Mouse (Mus musculus): ENCODE data around the gene Fcgr4. TPM values are rescaled to one million over a fixed set of nuclear protein-coding genes. Genes with fewer than 3 reads are reported as not detected.
"Not testable (repeated sequence)": the region's sequence is repeated elsewhere in the genome, so short reads cannot be mapped to it uniquely, and the experiment has no call there.

The Fcgr4 gene
- total and polyA plus RNA-seq, 3 experiments = 0.70 to 1.4 (median 1.2) TPM

GRCm38 (mm10) chr1:171059203-171059602 lies 40.5 kb downstream of the Fcgr4 start:
- 66% methylated on average over 2 of the region's 2 CpGs for WGBS
- Histone ChIP-seq H3K27me3 (ENCODE audit: control insufficient read depth, insufficient read depth, low read length) (no peaks in the 10 kb centered on the region), H3K9ac (ENCODE audit: low read depth, low read length) (no peak overlapping the region), H3K4me3 (no peak overlapping the region), H3K36me3 (ENCODE audit: control insufficient read depth, insufficient read depth, low read length) (no peaks in the 10 kb centered on the region), H3K4me1 (ENCODE audit: control insufficient read depth, insufficient read depth, low read length) (no peaks in the 10 kb centered on the region), H3K79me2 (replicated peaks; ENCODE audit: control insufficient read depth, insufficient read depth, low read length) (no peaks in the 10 kb centered on the region), H3K27ac (no peak overlapping the region; the same call in 1 of the 2 replicates)
- peak in 1 of 2 experiments; percentile 32 for DNase-seq
- intact Hi-C loops (cut with DNase I) = no loop called here
- TF ChIP-seq POLR2A (IDR thresholded peaks at IDR 0.05; ENCODE audit: insufficient read depth, low read depth, low read length) (peak; percentile 59; the same call in 1 of the 2 replicates), EP300 (IDR thresholded peaks at IDR 0.05; ENCODE audit: insufficient read depth, low read depth, low read length) (no peak), CTCF (IDR thresholded peaks at IDR 0.05) (no peak)

- no peak for DNase-seq
- no peaks in the 10 kb centered on the region for H3K4me1 ChIP-seq (ENCODE audit: control insufficient read depth, insufficient read depth, low read length)
- no peaks in the 10 kb centered on the region for H3K79me2 ChIP-seq (replicated peaks; ENCODE audit: control insufficient read depth, insufficient read depth, low read length)
- no peak overlapping the region for H3K4me3 ChIP-seq
- H3K27ac ChIP-seq = no peak overlapping the region
- no peak for TF ChIP-seq EP300 (IDR thresholded peaks at IDR 0.05; ENCODE audit: insufficient read depth, low read depth, low read length)
- no peak for TF ChIP-seq POLR2A (IDR thresholded peaks at IDR 0.05; ENCODE audit: insufficient read depth, low read depth, low read length)
- no peak for TF ChIP-seq CTCF (IDR thresholded peaks at IDR 0.05)
- peaks cover 5% of the 10 kb centered on the region for H3K27me3 ChIP-seq (ENCODE audit: control insufficient read depth, insufficient read depth, low read length)
- H3K36me3 ChIP-seq (ENCODE audit: control insufficient read depth, insufficient read depth, low read length) = no peaks in the 10 kb centered on the region
- 26% methylated on average over 10 of the region's 10 CpGs for WGBS
- no peak overlapping the region for H3K9ac ChIP-seq (ENCODE audit: low read depth, low read length)
- intact Hi-C loops (cut with DNase I) = no loop called here
Observed at GRCm38 (mm10) chr1:171060392-171060791, 41.7 kb downstream of the Fcgr4 start.

GRCm38 (mm10) chr1:171061566-171061965 lies 42.8 kb downstream of the Fcgr4 start:
- 90% methylated on average over 3 of the region's 3 CpGs for WGBS
- Histone ChIP-seq H3K27ac (no peak overlapping the region), H3K9ac (ENCODE audit: low read depth, low read length) (no peak overlapping the region), H3K4me1 (ENCODE audit: control insufficient read depth, insufficient read depth, low read length) (no peaks in the 10 kb centered on the region), H3K36me3 (ENCODE audit: control insufficient read depth, insufficient read depth, low read length) (no peaks in the 10 kb centered on the region), H3K4me3 (no peak overlapping the region), H3K79me2 (replicated peaks; ENCODE audit: control insufficient read depth, insufficient read depth, low read length) (no peaks in the 10 kb centered on the region), H3K27me3 (ENCODE audit: control insufficient read depth, insufficient read depth, low read length) (peaks cover 7% of the 10 kb centered on the region)
- intact Hi-C loops (cut with DNase I) = no loop called here
- TF ChIP-seq POLR2A (IDR thresholded peaks at IDR 0.05; ENCODE audit: insufficient read depth, low read depth, low read length) = no peak
- TF ChIP-seq CTCF (IDR thresholded peaks at IDR 0.05) = no peak
- DNase-seq = no peak

GRCm38 (mm10) chr1:171063569-171064490 lies 45.1 kb downstream of the Fcgr4 start:
- intact Hi-C loops (cut with DNase I) = loop anchor here (2.0 kb wide), 1 partner anchor 19 kb away; no protein-coding TSS in a partner anchor
- H3K79me2 ChIP-seq (replicated peaks; ENCODE audit: control insufficient read depth, insufficient read depth, low read length) = not testable (repeated sequence)

GRCm38 (mm10) chr1:171064491-171065242 lies 45.9 kb downstream of the Fcgr4 start, which contains the start of gene Fcgr3:
Fcgr3 (minus strand) TSS chr1:171064935.
- H3K27ac ChIP-seq; intact Hi-C loops (cut with DNase I); H3K9ac ChIP-seq (ENCODE audit: low read depth, low read length); H3K4me1 ChIP-seq (ENCODE audit: control insufficient read depth, insufficient read depth, low read length); H3K36me3 ChIP-seq (ENCODE audit: control insufficient read depth, insufficient read depth, low read length); H3K79me2 ChIP-seq (replicated peaks; ENCODE audit: control insufficient read depth, insufficient read depth, low read length): not testable (repeated sequence)
- Histone ChIP-seq H3K27me3 (ENCODE audit: control insufficient read depth, insufficient read depth, low read length) (peaks cover 12% of the 10 kb centered on the region), H3K4me3 (peak within 1 kb of the TSS; percentile 47)
- TF ChIP-seq CTCF (IDR thresholded peaks at IDR 0.05) = peak; percentile 53
- 2% methylated on average over 46 of the region's 75 CpGs for whole genome bisulfite sequencing
- peak; percentile 88 to 89 for DNase-seq

More at GRCm38 (mm10) chr1:171063569-171064490, 45.1 kb downstream of the Fcgr4 start:
- DNase-seq = peak; percentile 54 to 68
- not testable (repeated sequence) for H3K36me3 ChIP-seq (ENCODE audit: control insufficient read depth, insufficient read depth, low read length); H3K27ac ChIP-seq; H3K27me3 ChIP-seq (ENCODE audit: control insufficient read depth, insufficient read depth, low read length); H3K9ac ChIP-seq (ENCODE audit: low read depth, low read length); H3K4me1 ChIP-seq (ENCODE audit: control insufficient read depth, insufficient read depth, low read length)
- peak overlapping the region; percentile 47 for H3K4me3 ChIP-seq
- 10% methylated on average over 40 of the region's 61 CpGs for WGBS

- H3K4me3 ChIP-seq; intact Hi-C loops (cut with DNase I); H3K36me3 ChIP-seq (ENCODE audit: control insufficient read depth, insufficient read depth, low read length); H3K79me2 ChIP-seq (replicated peaks; ENCODE audit: control insufficient read depth, insufficient read depth, low read length); H3K4me1 ChIP-seq (ENCODE audit: control insufficient read depth, insufficient read depth, low read length); H3K9ac ChIP-seq (ENCODE audit: low read depth, low read length); H3K27ac ChIP-seq: not testable (repeated sequence)
- peak; percentile 70 to 74 for DNase-seq
- peaks cover 12% of the 10 kb centered on the region for H3K27me3 ChIP-seq (ENCODE audit: control insufficient read depth, insufficient read depth, low read length)
- 2% methylated on average over 24 of the region's 35 CpGs for WGBS
Observed at GRCm38 (mm10) chr1:171065243-171065587, 46.5 kb downstream of the Fcgr4 start.

- H3K4me3 ChIP-seq; H3K9ac ChIP-seq (ENCODE audit: low read depth, low read length); H3K27ac ChIP-seq; H3K4me1 ChIP-seq (ENCODE audit: control insufficient read depth, insufficient read depth, low read length); H3K79me2 ChIP-seq (replicated peaks; ENCODE audit: control insufficient read depth, insufficient read depth, low read length); intact Hi-C loops (cut with DNase I); H3K36me3 ChIP-seq (ENCODE audit: control insufficient read depth, insufficient read depth, low read length): not testable (repeated sequence)
- H3K27me3 ChIP-seq (ENCODE audit: control insufficient read depth, insufficient read depth, low read length) = peaks cover 12% of the 10 kb centered on the region
- DNase-seq = peak; percentile 61 to 63
- 8% methylated on average over 32 of the region's 45 CpGs for WGBS
Observed at GRCm38 (mm10) chr1:171065768-171066167, 47.0 kb downstream of the Fcgr4 start.

GRCm38 (mm10) chr1:171066583-171066982 lies 47.9 kb downstream of the Fcgr4 start:
- H3K9ac ChIP-seq (ENCODE audit: low read depth, low read length); H3K4me3 ChIP-seq; intact Hi-C loops (cut with DNase I); H3K27ac ChIP-seq; H3K79me2 ChIP-seq (replicated peaks; ENCODE audit: control insufficient read depth, insufficient read depth, low read length); H3K4me1 ChIP-seq (ENCODE audit: control insufficient read depth, insufficient read depth, low read length); H3K36me3 ChIP-seq (ENCODE audit: control insufficient read depth, insufficient read depth, low read length): not testable (repeated sequence)
- peak in 1 of 2 experiments; percentile 49 for DNase-seq
- peaks cover 14% of the 10 kb centered on the region for H3K27me3 ChIP-seq (ENCODE audit: control insufficient read depth, insufficient read depth, low read length)
- 34% methylated on average over 5 of the region's 10 CpGs for WGBS
